Mouse (Mus musculus): Measurements from ENCODE around the gene P2rx4. TPM values are rescaled to one million over a fixed set of nuclear protein-coding genes. Genes with fewer than 3 reads are reported as not detected.

The P2rx4 gene
- total and polyA plus RNA-seq, 2 experiments from 2014 or later: 11.2 to 13.6 TPM

GRCm38 (mm10) chr5:122775646-122776286 is 68.4 kb downstream of the P2rx4 start:
- 81% methylated on average over 14 of the region's 14 CpGs for WGBS
- H3K4me3 ChIP-seq (ENCODE audit: low read depth, low read length): no peak overlapping the region
- no peaks in the 10 kb centered on the region for H3K9me3 ChIP-seq (ENCODE audit: low read length)
- H3K4me2 ChIP-seq (ENCODE audit: low read depth): no peak overlapping the region
- H3K27me3 ChIP-seq (ENCODE audit: insufficient read depth, low read length): no peaks in the 10 kb centered on the region
- no peak overlapping the region for H3K9ac ChIP-seq
- no peak for TF ChIP-seq CTCF (IDR thresholded peaks at IDR 0.05; ENCODE audit: low read depth)
- ATAC-seq (no peak), DNase-seq (no peak)
- no peaks in the 10 kb centered on the region for H3K36me3 ChIP-seq (ENCODE audit: insufficient read depth)
- no peak overlapping the region for H3K27ac ChIP-seq (ENCODE audit: low read depth, low read length)
- 0 out of 2 replicates have a peak, but pooled peaks cover 4% of the 10 kb centered on the region for H3K4me1 ChIP-seq (ENCODE audit: insufficient read depth)

- Histone ChIP-seq H3K9ac (no peak overlapping the region), H3K36me3 (ENCODE audit: insufficient read depth) (no peaks in the 10 kb centered on the region), H3K9me3 (ENCODE audit: low read length) (no peaks in the 10 kb centered on the region), H3K27me3 (ENCODE audit: insufficient read depth, low read length) (no peaks in the 10 kb centered on the region), H3K27ac (ENCODE audit: low read depth, low read length) (no peak overlapping the region), H3K4me3 (ENCODE audit: low read depth, low read length) (no peak overlapping the region), H3K4me1 (ENCODE audit: insufficient read depth) (0 out of 2 replicates have a peak, but pooled peaks cover 4% of the 10 kb centered on the region), H3K4me2 (ENCODE audit: low read depth) (peak overlapping the region; percentile 91; the same call in 1 of the 2 replicates)
- ATAC-seq (no peak), DNase-seq (no peak)
- WGBS: 40% methylated on average over 2 of the region's 2 CpGs
- no peak for TF ChIP-seq CTCF (IDR thresholded peaks at IDR 0.05; ENCODE audit: low read depth)
Observed at GRCm38 (mm10) chr5:122777322-122777721, 70.0 kb downstream of the P2rx4 start.

GRCm38 (mm10) chr5:122778231-122779226 is 71.2 kb downstream of the P2rx4 start:
- 1% methylated on average over 46 of the region's 55 CpGs for WGBS
- TF ChIP-seq CTCF (IDR thresholded peaks at IDR 0.05; ENCODE audit: low read depth): no peak
- peak; percentile 42 for DNase-seq

More at GRCm38 (mm10) chr5:122778231-122779226, 71.2 kb downstream of the P2rx4 start:
- H3K27me3 ChIP-seq (ENCODE audit: insufficient read depth, low read length): no peaks in the 10 kb centered on the region
- H3K4me1 ChIP-seq (ENCODE audit: insufficient read depth): 0 out of 2 replicates have a peak, but pooled peaks cover 7% of the 10 kb centered on the region
- H3K27ac ChIP-seq (ENCODE audit: low read depth, low read length): peak overlapping the region; percentile 69
- H3K9me3 ChIP-seq (ENCODE audit: low read length): no peaks in the 10 kb centered on the region
- H3K36me3 ChIP-seq (ENCODE audit: insufficient read depth): no peaks in the 10 kb centered on the region
- peak; percentile 67 for ATAC-seq
- peak overlapping the region; percentile 85 for H3K4me3 ChIP-seq (ENCODE audit: low read depth, low read length)
- peak overlapping the region; percentile 91 for H3K4me2 ChIP-seq (ENCODE audit: low read depth)
- H3K9ac ChIP-seq: peak overlapping the region; percentile 84

Small RNAs within 50 kb of the gene (microRNA-seq; reads per million reads assigned to microRNA genes)
- gene Mir8115: 0 reads per million in 2 experiments

Other genes with a start within 250 kb of the P2rx4 start
- gene Atp2a2, start 205.3 kb upstream of the P2rx4 start, total RNA-seq (2014; rRNA removed): 143 and 178 TPM in 2 replicates
- 28.8 and 37.2 TPM in 2 replicates for gene Atp2a2, start 205.3 kb upstream of the P2rx4 start, polyA plus RNA-seq (2015; fragmentation: Nextera tagmentation; extraction: Ambion mirVana)
- 46.0 and 48.1 TPM in 2 replicates for gene Ift81, start 93.0 kb upstream of the P2rx4 start, total RNA-seq (2014; rRNA removed)
- 62.9 and 67.0 TPM in 2 replicates for gene Ift81, start 93.0 kb upstream of the P2rx4 start, polyA plus RNA-seq (2015; fragmentation: Nextera tagmentation; extraction: Ambion mirVana)
- 6.0 and 7.2 TPM in 2 replicates for gene P2rx7, start 63.6 kb upstream of the P2rx4 start, total RNA-seq (2014; rRNA removed)
- gene P2rx7, start 63.6 kb upstream of the P2rx4 start, polyA plus RNA-seq (2015; fragmentation: Nextera tagmentation; extraction: Ambion mirVana): 1.9 and 2.7 TPM in 2 replicates
- gene Camkk2, start 71.9 kb downstream of the P2rx4 start, total RNA-seq (2014; rRNA removed): 89.3 and 106 TPM in 2 replicates
- 76.2 and 93.8 TPM in 2 replicates for gene Camkk2, start 71.9 kb downstream of the P2rx4 start, polyA plus RNA-seq (2015; fragmentation: Nextera tagmentation; extraction: Ambion mirVana)
- 522 and 533 TPM in 2 replicates for gene Anapc5, start 113.8 kb downstream of the P2rx4 start, total RNA-seq (2014; rRNA removed)
- gene Anapc5, start 113.8 kb downstream of the P2rx4 start, polyA plus RNA-seq (2015; fragmentation: Nextera tagmentation; extraction: Ambion mirVana): 373 and 445 TPM in 2 replicates
- gene Rnf34, start 142.5 kb downstream of the P2rx4 start, total RNA-seq (2014; rRNA removed): 32.1 and 39.3 TPM in 2 replicates
- gene Rnf34, start 142.5 kb downstream of the P2rx4 start, polyA plus RNA-seq (2015; fragmentation: Nextera tagmentation; extraction: Ambion mirVana): 46.1 and 46.6 TPM in 2 replicates